Mouse (Mus musculus) embryonic facial prominence, embryonic 13.5 days (tissue): Measurements from ENCODE around the gene Rbm47. TPM values are rescaled to one million over a fixed set of nuclear protein-coding genes. Genes with fewer than 3 reads are reported as not detected.

Source experiments
- ATAC-seq: fragments of 200-750 bp; cut with Nextera tagmentation; 2 replicates; pipeline ENCODE4 v1.8.0; 2017; ENCODE audit warnings: low read depth; ENCODE audit not compliant: insufficient number of reproducible peaks, insufficient read depth, low FRiP score, low TSS enrichment
- H3K27ac ChIP-seq: fragments of 300-500 bp; sonication (generic); 2 replicates; pipeline ENCODE4 v1.5.1; 2015; ENCODE audit warnings: moderate library complexity, mild to moderate bottlenecking, inconsistent platforms
- H3K27me3 ChIP-seq: fragments of 300-500 bp; sonication (generic); 2 replicates; pipeline ENCODE4 v1.6.1; 2015; ENCODE audit warnings: mild to moderate bottlenecking, inconsistent platforms
- H3K36me3 ChIP-seq: fragments of 300-500 bp; sonication (generic); 2 replicates; pipeline ENCODE4 v1.6.1; 2015; ENCODE audit warnings: mild to moderate bottlenecking, inconsistent platforms
- H3K4me1 ChIP-seq: fragments of 300-500 bp; sonication (generic); 2 replicates; pipeline ENCODE4 v1.6.1; 2015; ENCODE audit warnings: inconsistent platforms
- H3K4me2 ChIP-seq: fragments of 300-500 bp; sonication (generic); 2 replicates; pipeline ENCODE4 v1.6.1; 2015; ENCODE audit warnings: moderate library complexity, mild to moderate bottlenecking, inconsistent platforms
- H3K4me3 ChIP-seq: fragments of 300-500 bp; sonication (generic); 2 replicates; pipeline ENCODE4 v1.5.1; 2015; ENCODE audit warnings: mild to moderate bottlenecking, inconsistent platforms
- H3K9ac ChIP-seq: fragments of 300-500 bp; sonication (generic); 2 replicates; pipeline ENCODE4 v1.6.1; 2015; ENCODE audit warnings: mild to moderate bottlenecking, inconsistent platforms
- H3K9me3 ChIP-seq: fragments of 300-500 bp; sonication (generic); 2 replicates; pipeline ENCODE4 v1.6.1; 2016; ENCODE audit warnings: inconsistent platforms
- WGBS: fragments of 180-500 bp; shearing (Covaris S2); methylation state at CpG from one replicate; pipeline ENCODE4 v1.1.7; 2015; ENCODE audit warnings: mixed read lengths; 5-methylcytosine and 5-hydroxymethylcytosine counted together
- polyA plus RNA-seq: library from polyadenylated mRNA; unstranded; fragments of >200 nt; fragmentation: Nextera tagmentation; extraction: Ambion mirVana; gene quantifications from 2 replicates; pipeline ENCODE4 v1.2.1, GENCODE M21; 2015

Gene Rbm47
- polyA plus RNA-seq, 1 experiment from 2014 or later: 6.8 TPM

DNA sequence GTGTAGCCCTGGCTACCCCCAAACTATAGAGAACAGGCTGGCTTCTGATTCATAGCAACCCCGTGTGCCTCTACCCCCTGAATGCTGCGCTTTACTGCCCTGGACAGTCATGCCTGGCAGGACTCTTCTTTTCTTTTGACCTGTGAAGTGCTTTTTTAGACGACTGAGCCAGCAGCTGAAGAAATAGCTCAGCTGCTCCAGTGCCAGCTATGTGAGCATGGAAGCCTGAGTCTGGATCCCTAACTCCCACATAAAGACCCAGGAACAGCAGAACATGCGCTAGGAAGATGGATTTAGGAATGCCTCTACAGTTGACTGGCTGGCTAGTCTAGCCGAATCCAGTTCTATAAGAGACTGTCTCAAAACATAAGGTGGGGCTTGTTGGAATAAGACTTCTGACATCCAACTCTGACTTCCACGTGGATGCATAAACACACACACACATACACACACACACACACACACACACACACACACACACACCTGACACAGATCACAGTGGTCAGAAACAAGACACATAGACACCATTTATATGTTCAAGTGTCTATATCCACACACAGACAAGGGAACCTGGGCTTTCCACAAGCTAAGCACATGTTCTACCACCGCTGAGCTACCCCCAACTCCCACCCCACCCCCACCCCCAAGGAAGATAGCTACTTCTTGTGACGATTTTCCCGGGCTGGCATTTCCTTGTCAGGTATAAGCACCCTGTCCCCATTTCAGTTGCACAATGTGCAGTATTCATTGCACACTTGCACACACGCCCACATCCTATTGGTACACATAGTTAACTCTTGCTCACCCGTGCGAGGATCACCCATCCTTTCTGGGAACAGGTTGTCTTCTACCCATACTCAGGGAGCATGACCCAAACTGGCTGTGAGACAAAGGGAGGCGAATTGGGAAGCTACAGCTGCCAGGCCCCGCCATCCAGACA, 29.6 kb downstream of the Rbm47 start:
- H3K36me3 ChIP-seq: no peaks in the 10 kb centered on the region
- no peak overlapping the region for H3K27ac ChIP-seq
- no peaks in the 10 kb centered on the region for H3K9me3 ChIP-seq
- peaks cover 1% of the 10 kb centered on the region; the same call in 1 of the 2 replicates for H3K27me3 ChIP-seq
- 81% methylated on average over 14 of the region's 14 CpGs for WGBS
- no peak overlapping the region for H3K4me2 ChIP-seq
- no peak overlapping the region for H3K9ac ChIP-seq
- ATAC-seq: no peak
- no peak overlapping the region for H3K4me3 ChIP-seq
- H3K4me1 ChIP-seq: no peaks in the 10 kb centered on the region

DNA sequence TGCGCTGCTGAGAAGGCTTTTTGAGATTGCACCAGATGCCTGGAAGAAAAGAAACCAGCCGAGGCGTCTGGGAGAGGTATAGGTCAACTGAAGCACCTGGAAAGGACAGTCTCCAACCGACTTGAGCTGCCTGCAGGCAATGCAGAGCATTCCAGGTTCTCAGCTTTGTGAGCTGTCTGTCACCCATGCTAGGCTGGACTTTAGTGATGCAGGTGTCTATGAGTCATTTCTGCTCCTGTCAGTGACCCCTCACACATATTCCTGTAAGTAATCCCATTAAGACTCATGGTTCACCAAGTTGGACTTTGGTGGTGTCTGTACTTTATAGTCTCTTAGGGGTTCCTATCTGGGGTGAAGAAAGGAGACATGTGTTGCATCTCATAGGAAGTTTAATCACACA, 31.4 kb downstream of the Rbm47 start:
- Histone ChIP-seq H3K4me2 (no peak overlapping the region), H3K9ac (no peak overlapping the region), H3K27ac (no peak overlapping the region), H3K4me3 (no peak overlapping the region), H3K36me3 (no peaks in the 10 kb centered on the region), H3K4me1 (no peaks in the 10 kb centered on the region), H3K27me3 (no peaks in the 10 kb centered on the region), H3K9me3 (no peaks in the 10 kb centered on the region)
- 81% methylated on average over 4 of the region's 4 CpGs for WGBS
- no peak for ATAC-seq

DNA sequence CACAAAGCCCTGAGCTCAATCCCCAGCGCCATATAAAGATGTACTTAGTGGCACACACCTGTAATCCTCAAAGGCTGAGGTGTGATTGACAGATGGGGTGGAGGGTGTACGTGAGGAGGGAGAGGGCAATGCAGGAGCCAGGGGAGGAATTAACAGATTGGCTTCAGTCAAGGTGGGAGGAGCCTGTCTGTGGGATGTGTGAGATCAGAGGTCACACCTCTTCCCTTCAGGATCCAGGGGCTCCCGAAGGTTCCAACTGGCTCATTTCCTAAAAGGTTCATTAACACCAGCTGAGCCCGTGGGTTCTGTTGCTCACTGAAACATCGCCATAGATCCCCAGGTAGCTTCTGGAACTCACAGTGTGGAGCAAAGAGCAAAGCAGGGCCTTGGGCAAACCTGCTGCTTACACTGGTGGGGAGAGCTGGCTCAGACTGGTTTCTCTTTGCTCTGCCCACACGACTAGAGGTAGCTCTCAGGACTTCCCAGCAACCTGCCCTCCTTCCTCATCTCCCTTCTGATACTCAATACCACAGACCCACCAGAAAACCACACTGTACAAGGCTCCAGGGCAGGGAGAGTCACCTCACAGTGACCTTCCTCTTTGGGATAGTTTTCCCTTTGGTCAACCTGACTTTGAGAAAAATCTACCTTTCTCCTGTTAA, 33.2 kb downstream of the Rbm47 start:
- no peaks in the 10 kb centered on the region for H3K27me3 ChIP-seq
- no peak overlapping the region for H3K27ac ChIP-seq
- no peak overlapping the region for H3K4me3 ChIP-seq
- no peaks in the 10 kb centered on the region for H3K9me3 ChIP-seq
- no peak for ATAC-seq
- H3K36me3 ChIP-seq: no peaks in the 10 kb centered on the region
- no peaks in the 10 kb centered on the region for H3K4me1 ChIP-seq
- H3K4me2 ChIP-seq: no peak overlapping the region
- WGBS: 36% methylated on average over 6 of the region's 6 CpGs
- no peak overlapping the region for H3K9ac ChIP-seq

DNA sequence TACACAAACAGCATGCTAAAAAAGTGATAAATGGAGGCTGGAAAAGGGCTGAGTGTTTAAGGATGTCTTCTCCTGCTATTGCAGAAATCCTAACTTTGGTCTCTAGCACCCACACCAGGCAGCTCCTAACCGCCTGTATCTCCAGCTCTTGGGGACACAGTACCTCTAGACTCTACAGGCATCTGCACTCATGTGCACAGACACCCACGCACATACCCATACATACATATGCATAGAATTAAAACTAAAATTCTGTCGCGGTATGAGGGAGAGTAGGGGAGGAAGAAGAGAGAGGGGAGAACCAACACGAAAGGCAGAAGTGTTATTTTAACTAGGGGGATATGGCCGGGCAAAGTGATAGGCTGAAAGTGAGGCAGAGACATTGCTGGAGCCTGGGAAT, 33.7 kb downstream of the Rbm47 start:
- H3K9ac ChIP-seq: no peak overlapping the region
- H3K36me3 ChIP-seq: no peaks in the 10 kb centered on the region
- no peak for ATAC-seq
- H3K4me3 ChIP-seq: no peak overlapping the region
- H3K4me2 ChIP-seq: no peak overlapping the region
- H3K27ac ChIP-seq: no peak overlapping the region
- H3K27me3 ChIP-seq: no peaks in the 10 kb centered on the region
- H3K4me1 ChIP-seq: no peaks in the 10 kb centered on the region
- H3K9me3 ChIP-seq: no peaks in the 10 kb centered on the region
- WGBS: 64% methylated on average over 6 of the region's 6 CpGs

DNA sequence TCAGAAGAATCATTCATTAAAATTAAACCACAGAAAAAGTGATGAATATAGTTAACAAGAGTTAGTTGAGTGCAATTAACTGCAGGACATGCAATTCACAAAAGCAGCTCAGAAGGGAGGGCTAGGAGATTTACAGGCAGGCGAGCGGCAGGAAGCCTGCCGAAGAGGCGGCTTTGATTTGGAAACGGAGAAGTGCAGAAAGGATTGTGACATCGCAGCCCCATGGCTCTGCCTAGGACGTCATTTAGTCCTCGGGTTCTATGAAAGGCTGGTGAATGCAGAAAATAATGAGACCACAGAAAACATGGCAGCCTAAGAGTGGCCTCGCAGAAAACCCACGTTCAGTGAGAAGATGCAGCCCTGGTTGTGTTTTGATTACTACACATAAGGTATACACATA, 34.3 kb downstream of the Rbm47 start:
- H3K4me2 ChIP-seq: no peak overlapping the region
- no peaks in the 10 kb centered on the region for H3K4me1 ChIP-seq
- H3K4me3 ChIP-seq: no peak overlapping the region
- no peaks in the 10 kb centered on the region for H3K9me3 ChIP-seq
- no peaks in the 10 kb centered on the region for H3K27me3 ChIP-seq
- H3K9ac ChIP-seq: no peak overlapping the region
- ATAC-seq: no peak
- H3K27ac ChIP-seq: no peak overlapping the region
- WGBS: 24% methylated on average over 10 of the region's 10 CpGs
- H3K36me3 ChIP-seq: no peaks in the 10 kb centered on the region

DNA sequence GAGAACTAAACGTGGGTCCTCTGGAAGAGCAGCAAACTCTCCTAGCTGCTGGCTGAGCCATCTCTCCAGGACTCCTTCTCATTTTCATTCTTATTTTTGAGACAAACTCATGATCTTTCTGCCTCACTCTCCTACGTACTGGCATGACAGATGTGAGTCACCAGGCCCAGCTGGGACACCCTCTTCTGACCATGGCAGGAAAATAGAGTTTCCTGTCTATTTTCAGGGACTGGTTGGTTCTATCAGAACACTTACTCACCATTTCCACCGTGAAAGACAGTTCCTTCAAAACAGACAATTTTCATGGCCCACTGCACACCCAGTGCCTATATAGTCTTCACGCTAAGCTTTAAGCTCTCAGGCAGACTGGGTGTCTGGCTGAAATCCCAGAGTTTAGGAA, 35.7 kb downstream of the Rbm47 start:
- Histone ChIP-seq H3K4me3 (no peak overlapping the region), H3K27ac (no peak overlapping the region), H3K9me3 (no peaks in the 10 kb centered on the region), H3K4me1 (no peaks in the 10 kb centered on the region), H3K36me3 (no peaks in the 10 kb centered on the region), H3K9ac (no peak overlapping the region), H3K27me3 (no peaks in the 10 kb centered on the region), H3K4me2 (no peak overlapping the region)
- no peak for ATAC-seq
- 68% methylated on average over 4 of the region's 4 CpGs for WGBS

DNA sequence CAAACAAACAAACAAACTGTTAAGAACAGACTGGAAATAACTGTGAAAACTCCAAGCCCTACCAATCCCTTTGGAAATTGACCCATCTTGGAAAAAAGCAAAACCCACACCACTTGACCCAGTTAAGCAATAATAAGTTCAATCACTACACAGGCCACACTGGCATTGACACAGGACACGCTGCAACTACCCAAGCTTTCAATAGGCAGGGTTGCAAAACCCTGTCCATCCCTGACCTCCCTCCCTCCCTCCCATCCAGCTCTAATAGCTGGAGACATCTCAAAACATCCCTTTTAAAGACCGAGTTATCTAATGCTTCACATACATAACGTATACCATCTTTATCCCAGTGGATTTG, 37.1 kb downstream of the Rbm47 start:
- H3K4me3 ChIP-seq: no peak overlapping the region
- H3K9ac ChIP-seq: no peak overlapping the region
- H3K4me2 ChIP-seq: no peak overlapping the region
- H3K36me3 ChIP-seq: no peaks in the 10 kb centered on the region
- WGBS: 79% methylated on average over 3 of the region's 3 CpGs
- H3K9me3 ChIP-seq: no peaks in the 10 kb centered on the region
- H3K27me3 ChIP-seq: no peaks in the 10 kb centered on the region
- no peak for ATAC-seq
- H3K4me1 ChIP-seq: no peaks in the 10 kb centered on the region
- H3K27ac ChIP-seq: no peak overlapping the region

DNA sequence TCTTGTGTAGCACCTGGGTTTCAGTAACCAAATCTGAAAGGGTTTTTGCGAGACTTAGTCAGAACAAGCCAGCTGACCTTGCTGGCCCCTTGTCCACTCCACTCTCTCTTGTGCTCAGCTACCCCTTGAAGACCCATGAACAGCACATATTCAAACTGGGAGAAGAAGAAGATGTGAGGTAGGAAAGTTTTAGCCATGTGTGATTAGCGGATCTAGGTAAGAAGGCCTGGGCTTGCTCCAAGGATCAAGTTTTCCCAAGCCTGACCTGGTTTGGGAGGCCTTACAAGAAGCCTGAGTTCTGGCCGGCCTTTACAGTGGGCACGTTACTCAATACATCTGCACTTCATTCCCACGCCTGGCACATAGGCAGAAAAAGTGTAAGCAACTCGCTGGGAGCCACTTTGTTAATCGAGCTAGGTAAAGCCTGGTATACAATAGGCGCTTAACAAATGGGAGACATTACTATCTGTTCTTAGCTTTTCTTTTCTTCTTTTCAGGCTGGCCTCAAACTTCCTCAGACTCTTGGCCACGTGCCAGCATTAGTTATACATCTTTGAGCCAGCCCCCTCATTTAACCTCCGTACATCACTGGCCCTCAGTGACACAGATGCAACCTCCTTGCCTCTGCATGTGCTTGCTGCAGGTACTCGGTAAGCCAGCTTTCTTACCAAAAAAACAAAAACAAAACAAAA, 37.6 kb downstream of the Rbm47 start:
- ATAC-seq: no peak
- Histone ChIP-seq H3K4me2 (no peak overlapping the region), H3K4me3 (no peak overlapping the region), H3K9ac (no peak overlapping the region), H3K9me3 (no peaks in the 10 kb centered on the region), H3K27me3 (no peaks in the 10 kb centered on the region), H3K27ac (no peak overlapping the region), H3K4me1 (no peaks in the 10 kb centered on the region), H3K36me3 (no peaks in the 10 kb centered on the region)
- 68% methylated on average over 11 of the region's 11 CpGs for WGBS

DNA sequence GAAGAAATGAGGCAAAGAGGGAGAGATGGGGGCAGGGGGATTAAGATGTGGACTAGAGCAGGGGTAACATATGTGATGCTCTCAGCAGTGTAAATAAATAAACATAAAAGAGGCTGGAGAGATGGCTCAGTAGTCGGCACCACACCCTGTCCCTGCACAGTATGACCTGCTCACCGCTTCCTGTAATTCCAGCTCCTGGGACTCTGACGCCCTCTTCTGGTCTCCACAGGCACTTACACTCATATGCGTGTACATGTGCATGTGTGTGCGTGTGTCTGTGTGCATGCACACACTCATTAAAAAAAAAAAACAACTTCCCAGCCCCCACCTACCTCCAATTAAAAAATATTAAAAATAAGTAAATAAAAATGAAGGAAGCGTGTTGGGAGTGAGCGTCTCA, 38.3 kb downstream of the Rbm47 start:
- Histone ChIP-seq H3K4me1 (no peaks in the 10 kb centered on the region), H3K36me3 (no peaks in the 10 kb centered on the region), H3K4me2 (no peak overlapping the region), H3K4me3 (no peak overlapping the region), H3K9ac (no peak overlapping the region), H3K9me3 (no peaks in the 10 kb centered on the region), H3K27ac (no peak overlapping the region), H3K27me3 (no peaks in the 10 kb centered on the region)
- 93% methylated on average over 7 of the region's 7 CpGs for WGBS
- no peak for ATAC-seq

DNA sequence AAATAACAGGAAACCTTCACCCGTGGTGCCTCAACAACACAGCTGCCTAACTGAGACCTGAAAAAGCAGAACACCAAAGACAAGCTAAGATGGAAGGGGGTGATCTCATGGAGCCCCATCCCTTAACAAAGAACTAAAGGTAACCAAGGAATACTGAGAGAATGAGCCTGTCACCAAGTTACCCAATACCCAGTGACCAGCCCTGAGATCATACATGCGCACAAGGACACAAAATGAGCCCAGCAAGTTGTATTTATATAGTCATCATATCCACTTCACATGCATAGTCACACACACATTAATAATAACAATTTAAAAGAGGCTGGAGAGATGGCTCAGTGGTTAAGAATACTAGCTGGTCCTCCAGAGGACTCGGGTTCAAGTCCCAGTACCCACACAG, 44.0 kb downstream of the Rbm47 start:
- no peak for ATAC-seq
- Histone ChIP-seq H3K27me3 (no peaks in the 10 kb centered on the region), H3K36me3 (no peaks in the 10 kb centered on the region), H3K4me2 (no peak overlapping the region), H3K27ac (no peak overlapping the region), H3K9ac (no peak overlapping the region), H3K4me1 (no peaks in the 10 kb centered on the region), H3K9me3 (no peaks in the 10 kb centered on the region), H3K4me3 (no peak overlapping the region)
- WGBS: 90% methylated on average over 3 of the region's 3 CpGs

DNA sequence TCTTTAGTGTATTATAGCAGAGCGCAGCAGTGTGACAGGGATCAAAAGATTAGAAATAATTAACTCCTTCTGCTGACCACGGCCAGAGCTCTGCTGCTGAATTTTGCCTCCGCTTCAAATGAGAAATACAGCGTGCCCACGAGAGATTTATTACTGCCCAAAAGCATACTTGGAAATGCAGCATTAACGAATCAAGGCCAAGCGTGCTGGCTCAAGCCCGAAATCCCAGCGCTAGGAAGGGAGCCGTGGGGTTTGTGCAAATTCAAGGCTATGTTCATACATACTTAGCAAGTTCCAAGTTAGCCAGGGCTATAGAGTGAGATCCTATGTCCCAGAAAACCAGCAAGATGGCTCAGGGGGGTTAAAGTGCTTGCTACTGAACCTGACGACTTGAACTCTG, 47.5 kb downstream of the Rbm47 start:
- H3K9ac ChIP-seq: no peak overlapping the region
- H3K36me3 ChIP-seq: no peaks in the 10 kb centered on the region
- 49% methylated on average over 11 of the region's 11 CpGs for WGBS
- H3K4me1 ChIP-seq: no peaks in the 10 kb centered on the region; the same call in 1 of the 2 replicates
- no peaks in the 10 kb centered on the region for H3K9me3 ChIP-seq
- ATAC-seq: no peak
- no peaks in the 10 kb centered on the region for H3K27me3 ChIP-seq
- H3K27ac ChIP-seq: no peak overlapping the region
- H3K4me2 ChIP-seq: no peak overlapping the region
- no peak overlapping the region for H3K4me3 ChIP-seq

DNA sequence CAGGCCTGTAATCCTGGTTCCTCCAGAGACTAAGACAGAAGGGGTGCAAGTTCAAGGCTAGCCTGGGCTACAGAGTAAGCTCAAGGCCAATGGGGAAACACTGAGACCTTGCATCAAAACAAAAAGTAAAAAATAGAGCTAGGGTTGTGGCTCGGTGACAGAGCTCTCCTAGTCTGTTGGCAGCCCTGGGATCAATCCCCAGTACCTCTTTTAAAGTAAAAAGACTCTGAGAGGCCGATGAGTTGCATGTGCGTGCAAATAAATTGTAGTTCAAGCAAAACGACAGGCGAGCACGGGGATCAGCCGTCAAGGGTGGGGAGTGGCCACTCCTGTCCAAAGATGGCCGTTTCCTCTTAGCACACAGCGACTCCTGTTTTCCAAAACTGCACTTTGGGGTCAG, 48.0 kb downstream of the Rbm47 start:
- H3K4me3 ChIP-seq: no peak overlapping the region
- no peak overlapping the region for H3K4me2 ChIP-seq
- no peaks in the 10 kb centered on the region for H3K9me3 ChIP-seq
- no peak overlapping the region for H3K9ac ChIP-seq
- H3K36me3 ChIP-seq: no peaks in the 10 kb centered on the region
- no peaks in the 10 kb centered on the region; the same call in 1 of the 2 replicates for H3K4me1 ChIP-seq
- H3K27ac ChIP-seq: no peak overlapping the region
- 49% methylated on average over 9 of the region's 9 CpGs for WGBS
- no peaks in the 10 kb centered on the region for H3K27me3 ChIP-seq
- no peak for ATAC-seq
